Mouse (Mus musculus): ENCODE results near the gene Pomc. TPM values are rescaled to one million over a fixed set of nuclear protein-coding genes. Genes with fewer than 3 reads are reported as not detected.

Gene Pomc
- 3.1 and 4.0 TPM in 2 replicates for polyA plus RNA-seq (2016; fragmentation: Nextera tagmentation; extraction: Ambion mirVana)

DNA sequence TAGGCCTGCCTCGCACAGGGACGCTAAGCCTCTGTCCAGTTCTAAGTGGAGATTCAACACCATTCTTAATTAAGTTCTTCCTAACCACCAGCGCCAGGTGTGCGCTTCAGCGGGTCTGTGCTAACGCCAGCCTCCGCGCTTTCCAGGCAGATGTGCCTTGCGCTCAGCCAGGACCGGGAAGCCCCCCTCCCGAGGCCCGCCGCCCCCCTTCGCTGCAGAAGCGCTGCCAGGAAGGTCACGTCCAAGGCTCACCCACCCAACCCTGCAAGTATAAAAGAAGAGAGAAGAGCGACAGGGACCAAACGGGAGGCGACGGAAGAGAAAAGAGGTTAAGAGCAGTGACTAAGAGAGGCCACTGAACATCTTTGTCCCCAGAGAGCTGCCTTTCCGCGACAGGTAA lies at the start of gene Pomc:
TSS of gene Pomc (plus strand) at position 301 of the 400 bp plus-strand sequence.
- WGBS: 23% methylated on average over 22 of the region's 22 CpGs
- Histone ChIP-seq H3K27ac (no peak within 1 kb of the TSS), H3K27me3 (ENCODE audit: insufficient read depth, poor library complexity, severe bottlenecking) (peaks cover 23% of the 10 kb centered on the region), H3K36me3 (no peaks in the 10 kb centered on the region), H3K9me3 (no peaks in the 10 kb centered on the region), H3K4me3 (no peak within 1 kb of the TSS), H3K4me1 (peaks cover 4% of the 10 kb centered on the region; the same call in 1 of the 2 replicates)
- no peak for DNase-seq (ENCODE audit: low spot score)

DNA sequence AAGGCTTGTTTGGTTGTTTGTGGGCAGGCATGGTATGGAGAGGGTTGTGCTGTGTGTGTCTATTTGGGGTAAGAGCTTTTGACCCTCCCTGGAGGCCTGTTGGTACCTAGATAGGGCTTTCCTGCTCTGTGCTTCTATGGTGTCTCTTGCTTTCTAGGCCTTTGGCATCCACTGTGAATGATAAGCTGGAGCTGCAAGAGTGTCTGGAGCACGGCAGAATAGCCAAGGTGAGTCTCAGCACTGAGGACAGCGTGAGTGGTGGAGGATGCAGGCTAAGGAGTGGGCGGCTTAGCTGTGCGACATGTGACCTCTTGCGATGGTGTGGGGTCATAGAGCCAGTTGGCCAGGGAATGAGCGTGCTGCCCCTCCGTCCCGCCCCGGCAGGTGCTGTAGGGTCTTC lies 49.3 kb upstream of the Pomc start:
- Histone ChIP-seq H3K4me3 (no peak overlapping the region), H3K27ac (no peak overlapping the region), H3K36me3 (peaks cover 90% of the 10 kb centered on the region), H3K27me3 (ENCODE audit: insufficient read depth, poor library complexity, severe bottlenecking) (no peaks in the 10 kb centered on the region), H3K4me1 (peaks cover 1% of the 10 kb centered on the region; the same call in 1 of the 2 replicates), H3K9me3 (no peaks in the 10 kb centered on the region)
- no peak for DNase-seq (ENCODE audit: low spot score)
- WGBS: 87% methylated on average over 9 of the region's 9 CpGs

DNA sequence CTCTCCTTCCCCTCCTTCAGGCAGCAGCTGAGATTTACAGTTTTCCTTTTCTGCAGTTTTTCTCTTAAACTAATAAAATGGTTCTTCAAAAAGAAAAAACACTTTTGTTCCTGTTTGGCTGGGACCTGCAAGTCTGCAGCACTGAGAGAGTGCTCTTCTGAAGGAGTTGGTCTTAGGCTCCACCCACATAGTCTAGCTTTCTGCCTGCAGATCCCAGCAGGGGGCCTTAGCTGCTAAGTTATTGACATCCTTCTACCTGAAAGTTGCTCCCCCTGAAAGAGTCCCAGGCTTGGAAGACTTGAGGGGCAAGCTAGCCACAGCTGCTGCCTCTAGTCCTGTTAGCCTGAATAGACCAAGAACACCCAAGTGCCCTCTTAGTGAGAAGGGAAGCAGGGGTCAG lies 48.4 kb upstream of the Pomc start:
- peaks cover 6% of the 10 kb centered on the region; the same call in 1 of the 2 replicates for H3K4me1 ChIP-seq
- DNase-seq (ENCODE audit: low spot score): no peak
- peaks cover 85% of the 10 kb centered on the region for H3K36me3 ChIP-seq
- no peak overlapping the region for H3K27ac ChIP-seq
- no peak overlapping the region for H3K4me3 ChIP-seq
- no peaks in the 10 kb centered on the region for H3K27me3 ChIP-seq (ENCODE audit: insufficient read depth, poor library complexity, severe bottlenecking)
- H3K9me3 ChIP-seq: no peaks in the 10 kb centered on the region

DNA sequence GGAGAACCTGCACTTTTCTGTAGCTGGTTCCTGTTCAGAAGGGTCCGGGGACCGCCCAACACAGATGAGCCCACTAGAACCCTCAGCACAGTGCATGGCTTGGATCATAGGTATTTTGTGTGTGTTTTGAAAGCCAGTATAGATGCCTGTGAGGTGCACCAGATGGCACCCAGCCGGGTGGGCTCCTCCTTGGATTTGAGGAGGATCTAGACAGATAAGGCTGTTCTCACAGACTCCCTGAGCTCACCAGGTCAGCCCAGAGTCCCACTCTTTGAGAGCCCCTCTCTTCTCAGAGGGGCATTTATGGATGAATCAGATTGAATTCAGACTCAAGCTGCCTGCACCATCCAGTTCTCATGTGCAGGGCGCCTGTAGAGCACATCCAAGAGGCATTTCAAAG lies 47.7 kb upstream of the Pomc start:
- WGBS: 82% methylated on average over 4 of the region's 4 CpGs
- Histone ChIP-seq H3K36me3 (peaks cover 82% of the 10 kb centered on the region), H3K27me3 (ENCODE audit: insufficient read depth, poor library complexity, severe bottlenecking) (no peaks in the 10 kb centered on the region), H3K9me3 (no peaks in the 10 kb centered on the region), H3K27ac (no peak overlapping the region), H3K4me1 (peaks cover 6% of the 10 kb centered on the region; the same call in 1 of the 2 replicates), H3K4me3 (no peak overlapping the region)
- DNase-seq (ENCODE audit: low spot score): no peak

DNA sequence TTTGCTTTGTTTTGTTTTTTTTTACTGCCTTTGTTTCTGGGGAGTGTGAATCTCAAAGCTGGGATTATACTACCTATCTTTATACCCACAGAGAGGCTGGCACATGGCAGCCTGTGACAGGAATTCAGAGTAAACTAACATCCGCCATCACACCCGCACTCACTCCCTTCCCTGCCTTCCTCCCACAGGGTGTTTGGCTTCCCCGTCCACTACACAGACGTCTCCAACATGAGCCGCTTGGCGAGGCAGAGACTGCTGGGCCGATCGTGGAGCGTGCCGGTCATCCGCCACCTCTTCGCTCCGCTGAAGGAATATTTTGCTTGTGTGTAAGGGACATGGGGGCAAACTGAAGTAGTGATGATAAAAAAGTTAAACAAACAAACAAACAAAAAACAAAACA lies 47.3 kb upstream of the Pomc start:
- 81% methylated on average over 13 of the region's 13 CpGs for WGBS
- Histone ChIP-seq H3K4me3 (no peak overlapping the region), H3K27ac (no peak overlapping the region), H3K27me3 (ENCODE audit: insufficient read depth, poor library complexity, severe bottlenecking) (no peaks in the 10 kb centered on the region), H3K4me1 (peaks cover 6% of the 10 kb centered on the region; the same call in 1 of the 2 replicates), H3K36me3 (peaks cover 80% of the 10 kb centered on the region), H3K9me3 (no peaks in the 10 kb centered on the region)
- DNase-seq (ENCODE audit: low spot score): no peak

DNA sequence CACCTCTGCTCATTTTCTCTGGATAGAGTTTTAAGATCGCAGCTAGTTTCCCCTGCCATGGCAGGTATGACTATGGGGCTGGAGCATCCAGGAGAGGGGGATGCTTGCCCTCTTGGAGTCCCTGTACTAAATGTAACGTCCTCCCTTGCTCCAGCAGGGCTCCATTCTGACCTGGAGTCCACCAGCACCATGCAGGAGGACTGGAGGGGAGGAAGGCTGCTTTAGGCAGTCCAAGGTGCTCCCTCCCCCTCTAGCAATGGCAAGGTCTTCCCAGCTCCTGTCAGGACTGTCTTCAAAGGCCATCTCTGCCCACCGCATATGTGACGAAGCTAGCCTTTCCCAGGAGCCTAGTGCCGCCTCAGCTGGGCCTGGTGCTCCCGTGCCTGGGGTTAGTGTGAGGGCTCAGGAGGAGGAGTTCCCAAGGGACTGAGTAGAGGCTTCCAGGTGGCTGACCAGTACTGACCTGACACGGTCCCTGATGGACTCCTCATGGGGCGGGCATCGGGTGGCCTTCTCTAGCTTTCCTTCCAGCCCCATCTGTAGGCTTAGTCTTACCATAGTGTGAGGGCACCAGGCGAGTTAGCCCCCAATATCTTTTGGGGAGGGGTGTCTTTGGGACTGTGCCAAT lies 44.2 kb upstream of the Pomc start:
- Histone ChIP-seq H3K9me3 (no peaks in the 10 kb centered on the region), H3K36me3 (peaks cover 54% of the 10 kb centered on the region), H3K4me1 (peaks cover 6% of the 10 kb centered on the region; the same call in 1 of the 2 replicates), H3K27me3 (ENCODE audit: insufficient read depth, poor library complexity, severe bottlenecking) (no peaks in the 10 kb centered on the region), H3K4me3 (no peak overlapping the region), H3K27ac (no peak overlapping the region; the same call in 1 of the 2 replicates)
- WGBS: 51% methylated on average over 10 of the region's 10 CpGs
- DNase-seq (ENCODE audit: low spot score): no peak

DNA sequence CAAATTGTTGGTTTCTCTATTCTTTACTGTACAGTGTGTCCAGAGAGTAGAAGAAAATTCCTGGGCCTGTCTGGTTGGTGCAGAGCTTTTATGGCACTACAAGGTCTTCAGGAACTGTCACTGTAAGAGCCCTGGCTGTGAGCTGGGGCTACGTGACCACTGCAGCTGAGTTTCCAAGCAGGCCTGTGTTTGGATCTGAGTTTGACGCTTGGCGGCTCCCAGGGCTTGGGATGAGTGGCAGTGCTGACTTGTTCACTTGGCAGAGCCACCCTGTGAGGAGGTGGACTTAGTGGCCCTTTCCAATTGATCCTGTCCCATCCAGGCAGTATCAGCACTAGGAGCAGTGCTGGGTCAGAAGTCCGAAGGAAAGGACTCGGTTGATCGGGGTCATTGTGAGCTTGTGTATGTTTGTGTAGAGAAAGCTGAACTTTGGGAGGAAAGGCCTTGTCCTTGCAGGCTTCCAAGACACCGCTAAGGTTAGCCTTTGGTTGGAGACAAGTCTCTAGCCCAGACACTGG lies 42.9 kb upstream of the Pomc start:
- H3K9me3 ChIP-seq: no peaks in the 10 kb centered on the region

DNA sequence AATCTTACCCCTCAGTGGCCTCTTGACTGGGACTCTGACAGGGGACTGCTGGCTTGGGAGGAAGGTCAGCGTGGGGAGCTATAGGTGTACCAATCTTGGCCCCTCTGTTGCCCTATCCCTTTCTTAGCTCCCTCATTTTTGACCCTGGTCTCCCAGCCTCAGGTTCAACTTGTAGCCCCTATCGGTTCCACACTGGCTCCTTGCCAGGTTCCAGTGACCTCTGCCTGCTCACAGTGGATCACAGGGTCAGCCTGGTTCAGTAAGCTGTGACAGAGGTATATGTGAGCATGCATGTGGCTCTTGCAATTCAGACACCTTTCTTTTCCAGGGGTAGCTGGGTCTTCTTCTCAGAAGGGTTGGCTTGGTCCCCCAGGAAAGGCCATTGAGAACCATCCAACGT lies 38.9 kb upstream of the Pomc start:
- 81% methylated on average over 3 of the region's 3 CpGs for WGBS

More for the DNA sequence above, 42.9 kb upstream of the Pomc start:
- H3K4me3 ChIP-seq: no peak overlapping the region
- no peak for DNase-seq (ENCODE audit: low spot score)
- 89% methylated on average over 7 of the region's 7 CpGs for WGBS
- H3K4me1 ChIP-seq: peaks cover 6% of the 10 kb centered on the region; the same call in 1 of the 2 replicates
- peaks cover 41% of the 10 kb centered on the region for H3K36me3 ChIP-seq
- no peaks in the 10 kb centered on the region for H3K27me3 ChIP-seq (ENCODE audit: insufficient read depth, poor library complexity, severe bottlenecking)
- no peak overlapping the region for H3K27ac ChIP-seq

DNA sequence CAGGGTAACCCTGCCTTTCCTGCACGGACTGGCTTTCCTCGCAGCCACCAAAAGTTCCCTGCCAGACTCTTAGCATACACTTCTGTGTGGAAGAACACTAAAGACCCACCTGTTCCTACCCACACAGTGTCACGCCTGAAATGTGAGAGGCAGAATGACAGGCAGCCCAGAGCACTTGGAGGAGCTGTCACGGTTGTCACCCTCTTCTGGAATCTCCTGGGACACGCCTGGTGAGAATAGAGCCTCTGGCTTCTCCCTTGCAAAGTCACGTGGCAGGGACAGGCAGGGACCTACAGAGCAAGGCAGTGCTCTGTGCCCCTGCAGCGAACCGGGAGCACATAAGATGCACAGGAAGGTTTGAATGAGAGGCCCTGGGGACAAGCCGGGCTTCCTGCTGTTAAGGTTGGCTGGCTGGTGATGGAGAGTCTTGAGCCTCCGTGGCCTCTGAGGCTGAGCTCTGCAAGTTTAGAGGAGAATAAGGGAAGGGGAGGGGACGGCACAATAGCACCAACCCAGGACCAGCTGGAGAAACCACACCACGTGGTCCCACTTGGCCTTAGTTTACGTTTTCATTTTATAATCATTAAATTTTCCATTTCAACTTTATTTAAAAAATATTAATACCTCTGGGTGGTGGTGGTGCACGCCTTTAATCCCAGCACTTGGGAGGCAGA lies 36.9 kb upstream of the Pomc start:
- DNase-seq (ENCODE audit: low spot score): peak; percentile 80
- no peaks in the 10 kb centered on the region for H3K36me3 ChIP-seq
- no peaks in the 10 kb centered on the region for H3K9me3 ChIP-seq
- WGBS: 18% methylated on average over 14 of the region's 14 CpGs
- H3K27ac ChIP-seq: no peak overlapping the region
- H3K27me3 ChIP-seq (ENCODE audit: insufficient read depth, poor library complexity, severe bottlenecking): no peaks in the 10 kb centered on the region
- H3K4me3 ChIP-seq: peak overlapping the region; percentile 30; the same call in 1 of the 2 replicates
- peaks cover 11% of the 10 kb centered on the region for H3K4me1 ChIP-seq

More for the DNA sequence above, 38.9 kb upstream of the Pomc start:
- Histone ChIP-seq H3K9me3 (no peaks in the 10 kb centered on the region), H3K4me3 (no peak overlapping the region), H3K4me1 (peaks cover 9% of the 10 kb centered on the region), H3K27ac (no peak overlapping the region), H3K36me3 (0 out of 2 replicates have a peak, but pooled peaks cover 6% of the 10 kb centered on the region), H3K27me3 (ENCODE audit: insufficient read depth, poor library complexity, severe bottlenecking) (no peaks in the 10 kb centered on the region)
- no peak for DNase-seq (ENCODE audit: low spot score)

DNA sequence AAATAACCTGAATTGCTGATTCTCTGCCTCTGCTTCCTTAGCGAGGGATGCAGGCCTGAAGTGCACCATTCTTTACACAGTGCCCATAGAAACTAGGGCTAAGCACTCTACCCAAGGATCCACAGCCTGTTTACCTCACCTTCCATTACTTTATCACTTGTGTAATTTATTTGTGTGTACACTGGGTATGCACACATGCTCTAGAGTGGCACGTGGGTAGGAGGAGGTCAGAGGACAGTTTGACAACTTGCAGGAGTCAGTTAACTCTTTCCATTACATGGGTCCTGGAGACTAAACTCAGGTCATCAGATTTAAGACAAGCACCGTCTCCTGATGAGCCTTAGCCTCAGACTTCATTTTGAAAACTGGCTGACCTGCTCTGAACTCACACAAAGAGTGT lies 36.2 kb upstream of the Pomc start:
- Histone ChIP-seq H3K4me1 (peaks cover 11% of the 10 kb centered on the region), H3K27ac (no peak overlapping the region), H3K9me3 (no peaks in the 10 kb centered on the region), H3K4me3 (no peak overlapping the region), H3K27me3 (ENCODE audit: insufficient read depth, poor library complexity, severe bottlenecking) (no peaks in the 10 kb centered on the region), H3K36me3 (no peaks in the 10 kb centered on the region)
- WGBS: 58% methylated on average over 3 of the region's 3 CpGs
- no peak for DNase-seq (ENCODE audit: low spot score)

DNA sequence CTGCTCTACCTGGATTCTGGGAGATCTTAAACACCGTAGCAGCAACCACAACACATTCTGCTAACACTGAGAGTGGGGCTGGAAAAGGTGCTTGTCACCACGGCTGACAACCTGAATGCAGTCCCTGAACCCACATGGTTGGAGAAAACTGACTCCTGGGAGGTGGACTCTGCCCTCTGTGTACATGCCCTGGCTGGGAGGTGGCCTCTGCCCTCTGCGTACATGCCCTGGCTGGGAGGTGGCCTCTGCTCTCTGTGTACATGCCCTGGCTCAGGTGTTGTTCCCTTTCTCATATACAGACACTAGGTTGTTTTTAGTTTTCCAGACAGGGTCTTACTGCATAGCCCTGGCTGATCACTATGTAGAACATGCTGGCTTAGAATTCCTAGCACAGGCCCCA lies 35.3 kb upstream of the Pomc start:
- Histone ChIP-seq H3K36me3 (no peaks in the 10 kb centered on the region), H3K4me3 (no peak overlapping the region), H3K27ac (no peak overlapping the region), H3K4me1 (peaks cover 11% of the 10 kb centered on the region), H3K27me3 (ENCODE audit: insufficient read depth, poor library complexity, severe bottlenecking) (no peaks in the 10 kb centered on the region), H3K9me3 (no peaks in the 10 kb centered on the region)
- WGBS: 80% methylated on average over 3 of the region's 3 CpGs
- no peak for DNase-seq (ENCODE audit: low spot score)

DNA sequence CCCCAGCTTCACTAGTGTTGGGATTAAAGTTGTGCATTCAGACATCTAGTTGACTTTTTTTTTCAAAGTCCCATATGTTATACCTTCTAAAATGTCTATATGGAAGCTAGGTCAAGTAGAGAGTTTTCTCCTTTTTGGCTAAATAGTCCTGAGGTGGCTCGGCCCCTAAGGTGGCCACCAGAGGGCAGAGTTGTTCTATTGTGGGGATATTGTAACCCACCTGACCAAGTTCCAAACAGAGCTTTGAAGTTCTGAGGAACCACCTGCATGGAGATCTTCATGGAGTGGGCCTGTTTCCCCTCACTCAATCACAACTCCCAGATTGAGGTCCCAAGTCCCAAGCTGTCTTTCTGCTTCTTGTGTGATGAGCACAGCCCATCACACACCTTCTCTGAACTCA lies 28.6 kb upstream of the Pomc start:
- H3K36me3 ChIP-seq: no peaks in the 10 kb centered on the region
- no peak for DNase-seq (ENCODE audit: low spot score)
- no peaks in the 10 kb centered on the region for H3K9me3 ChIP-seq
- no peak overlapping the region for H3K4me3 ChIP-seq
- WGBS: 0% methylated on average over 1 of the region's 1 CpGs
- H3K27me3 ChIP-seq (ENCODE audit: insufficient read depth, poor library complexity, severe bottlenecking): no peaks in the 10 kb centered on the region
- H3K27ac ChIP-seq: no peak overlapping the region
- H3K4me1 ChIP-seq: 0 out of 2 replicates have a peak, but pooled peaks cover 8% of the 10 kb centered on the region

DNA sequence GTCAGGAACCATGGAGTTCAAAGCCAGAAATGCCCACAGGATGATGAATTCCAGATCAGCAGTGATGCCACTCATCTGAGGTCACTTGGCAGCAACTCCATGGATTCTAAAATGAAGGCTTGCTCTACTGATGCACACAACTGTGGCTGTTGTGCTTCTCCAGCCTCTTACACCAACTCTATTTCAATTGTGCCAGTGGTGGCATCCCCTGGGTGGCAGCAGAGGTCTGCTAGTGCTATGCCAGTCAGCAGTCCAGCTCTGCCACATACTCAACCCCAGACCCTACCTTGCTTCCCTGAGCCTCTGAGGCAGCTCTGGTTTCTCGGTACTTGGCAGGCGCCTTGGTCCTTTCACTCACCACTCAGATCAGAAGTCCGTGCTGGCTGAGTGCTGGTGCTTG lies 25.9 kb upstream of the Pomc start:
- Histone ChIP-seq H3K27me3 (ENCODE audit: insufficient read depth, poor library complexity, severe bottlenecking) (no peaks in the 10 kb centered on the region), H3K27ac (no peak overlapping the region), H3K4me1 (0 out of 2 replicates have a peak, but pooled peaks cover 5% of the 10 kb centered on the region), H3K4me3 (no peak overlapping the region), H3K9me3 (no peaks in the 10 kb centered on the region), H3K36me3 (no peaks in the 10 kb centered on the region)
- DNase-seq (ENCODE audit: low spot score): no peak
- 52% methylated on average over 3 of the region's 3 CpGs for WGBS

Data from heart, embryonic 10.5 days (tissue).